Mouse (Mus musculus): ENCODE data around the gene Sarnp. TPM values are rescaled to one million over a fixed set of nuclear protein-coding genes. Genes with fewer than 3 reads are reported as not detected.

Sarnp gene
- polyA plus RNA-seq, 1 experiment from 2014 or later, result 139 TPM

- no peak for ATAC-seq (ENCODE audit: low FRiP score)
- Histone ChIP-seq H3K27ac (no peak overlapping the region), H3K4me1 (replicated peaks; ENCODE audit: control insufficient read depth, insufficient read depth, low read length) (no peaks in the 10 kb centered on the region), H3K27me3 (ENCODE audit: control insufficient read depth, insufficient read depth, low read length) (no peaks in the 10 kb centered on the region), H3K4me2 (replicated peaks) (no peak overlapping the region), H3K9ac (no peak overlapping the region), H3K36me3 (replicated peaks; ENCODE audit: control insufficient read depth, insufficient read depth) (no peaks in the 10 kb centered on the region; the same call in 1 of the 2 replicates), H3K9me3 (ENCODE audit: control insufficient read depth, low read length) (no peaks in the 10 kb centered on the region), H3K4me3 (replicated peaks; ENCODE audit: low read length) (no peak overlapping the region)
- WGBS, result 94% methylated on average over 5 of the region's 5 CpGs
- no peak for DNase-seq (ENCODE audit: low spot score)
These were observed 22.7 kb upstream of the Sarnp start for GRCm38 (mm10) chr10:128794391-128794790.

- Histone ChIP-seq H3K36me3 (replicated peaks; ENCODE audit: control insufficient read depth, insufficient read depth) (peaks cover 7% of the 10 kb centered on the region; the same call in 1 of the 2 replicates), H3K9ac (no peak overlapping the region), H3K9me3 (ENCODE audit: control insufficient read depth, low read length) (no peaks in the 10 kb centered on the region), H3K27ac (no peak overlapping the region), H3K4me2 (replicated peaks) (no peak overlapping the region), H3K4me1 (replicated peaks; ENCODE audit: control insufficient read depth, insufficient read depth, low read length) (no peaks in the 10 kb centered on the region), H3K4me3 (replicated peaks; ENCODE audit: low read length) (no peak overlapping the region), H3K27me3 (ENCODE audit: control insufficient read depth, insufficient read depth, low read length) (no peaks in the 10 kb centered on the region)
- no peak for ATAC-seq (ENCODE audit: low FRiP score)
- WGBS, result 97% methylated on average over 3 of the region's 3 CpGs
- DNase-seq (ENCODE audit: low spot score), result no peak
These were observed 21.6 kb upstream of the Sarnp start for GRCm38 (mm10) chr10:128795581-128795980.

GRCm38 (mm10) chr10:128798676-128799075, 18.5 kb upstream of the Sarnp start:
- H3K27me3 ChIP-seq (ENCODE audit: control insufficient read depth, insufficient read depth, low read length), result no peaks in the 10 kb centered on the region
- no peak overlapping the region for H3K4me2 ChIP-seq (replicated peaks)
- H3K4me1 ChIP-seq (replicated peaks; ENCODE audit: control insufficient read depth, insufficient read depth, low read length), result peaks cover 12% of the 10 kb centered on the region
- DNase-seq (ENCODE audit: low spot score) (no peak), ATAC-seq (ENCODE audit: low FRiP score) (no peak)
- no peak overlapping the region for H3K4me3 ChIP-seq (replicated peaks; ENCODE audit: low read length)
- no peak overlapping the region for H3K27ac ChIP-seq
- no peak overlapping the region for H3K9ac ChIP-seq
- WGBS, result 93% methylated on average over 8 of the region's 8 CpGs
- no peaks in the 10 kb centered on the region for H3K9me3 ChIP-seq (ENCODE audit: control insufficient read depth, low read length)
- peaks cover 15% of the 10 kb centered on the region; the same call in 1 of the 2 replicates for H3K36me3 ChIP-seq (replicated peaks; ENCODE audit: control insufficient read depth, insufficient read depth)

- ATAC-seq (ENCODE audit: low FRiP score) (no peak), DNase-seq (ENCODE audit: low spot score) (no peak)
- Histone ChIP-seq H3K4me1 (replicated peaks; ENCODE audit: control insufficient read depth, insufficient read depth, low read length) (peaks cover 25% of the 10 kb centered on the region), H3K9ac (no peak overlapping the region), H3K27ac (no peak overlapping the region), H3K9me3 (ENCODE audit: control insufficient read depth, low read length) (no peaks in the 10 kb centered on the region), H3K4me2 (replicated peaks) (no peak overlapping the region), H3K36me3 (replicated peaks; ENCODE audit: control insufficient read depth, insufficient read depth) (peaks cover 18% of the 10 kb centered on the region; the same call in 1 of the 2 replicates), H3K4me3 (replicated peaks; ENCODE audit: low read length) (no peak overlapping the region), H3K27me3 (ENCODE audit: control insufficient read depth, insufficient read depth, low read length) (no peaks in the 10 kb centered on the region)
- 92% methylated on average over 16 of the region's 16 CpGs for WGBS
These were observed 15.1 kb upstream of the Sarnp start for GRCm38 (mm10) chr10:128801981-128802495.

- no peak overlapping the region for H3K27ac ChIP-seq
- ATAC-seq (ENCODE audit: low FRiP score), result no peak
- peaks cover 34% of the 10 kb centered on the region for H3K4me1 ChIP-seq (replicated peaks; ENCODE audit: control insufficient read depth, insufficient read depth, low read length)
- H3K4me2 ChIP-seq (replicated peaks), result peak overlapping the region; percentile 74
- DNase-seq (ENCODE audit: low spot score), result no peak
- 66% methylated on average over 4 of the region's 4 CpGs for WGBS
- H3K9ac ChIP-seq, result peak overlapping the region; percentile 75
- no peaks in the 10 kb centered on the region for H3K27me3 ChIP-seq (ENCODE audit: control insufficient read depth, insufficient read depth, low read length)
- no peaks in the 10 kb centered on the region for H3K9me3 ChIP-seq (ENCODE audit: control insufficient read depth, low read length)
- H3K4me3 ChIP-seq (replicated peaks; ENCODE audit: low read length), result peak overlapping the region; percentile 49
- H3K36me3 ChIP-seq (replicated peaks; ENCODE audit: control insufficient read depth, insufficient read depth), result peaks cover 28% of the 10 kb centered on the region
These were observed 14.2 kb upstream of the Sarnp start for GRCm38 (mm10) chr10:128802956-128803355.

GRCm38 (mm10) chr10:128803361-128803760, 13.8 kb upstream of the Sarnp start:
- Histone ChIP-seq H3K4me3 (replicated peaks; ENCODE audit: low read length) (peak overlapping the region; percentile 49), H3K36me3 (replicated peaks; ENCODE audit: control insufficient read depth, insufficient read depth) (peaks cover 32% of the 10 kb centered on the region), H3K9me3 (ENCODE audit: control insufficient read depth, low read length) (no peaks in the 10 kb centered on the region), H3K27ac (peak overlapping the region; percentile 94), H3K9ac (peak overlapping the region; percentile 75), H3K4me1 (replicated peaks; ENCODE audit: control insufficient read depth, insufficient read depth, low read length) (peaks cover 38% of the 10 kb centered on the region), H3K4me2 (replicated peaks) (peak overlapping the region; percentile 74), H3K27me3 (ENCODE audit: control insufficient read depth, insufficient read depth, low read length) (no peaks in the 10 kb centered on the region)
- DNase-seq (ENCODE audit: low spot score) (no peak), ATAC-seq (ENCODE audit: low FRiP score) (no peak)
- 18% methylated on average over 6 of the region's 6 CpGs for WGBS

- H3K27ac ChIP-seq, result peak within 1 kb of the TSS; percentile 94
- no peaks in the 10 kb centered on the region for H3K9me3 ChIP-seq (ENCODE audit: control insufficient read depth, low read length)
- under 1% methylated on average over 14 of the region's 14 CpGs for WGBS
- H3K9ac ChIP-seq, result peak within 1 kb of the TSS; percentile 75
- no peaks in the 10 kb centered on the region for H3K27me3 ChIP-seq (ENCODE audit: control insufficient read depth, insufficient read depth, low read length)
- peak within 1 kb of the TSS; percentile 74 for H3K4me2 ChIP-seq (replicated peaks)
- peaks cover 32% of the 10 kb centered on the region for H3K36me3 ChIP-seq (replicated peaks; ENCODE audit: control insufficient read depth, insufficient read depth)
- H3K4me3 ChIP-seq (replicated peaks; ENCODE audit: low read length), result peak within 1 kb of the TSS; percentile 49
- peaks cover 43% of the 10 kb centered on the region for H3K4me1 ChIP-seq (replicated peaks; ENCODE audit: control insufficient read depth, insufficient read depth, low read length)
- 0 out of 2 replicates have a peak, but pooled peaks have one; percentile 13 for ATAC-seq (ENCODE audit: low FRiP score)
- DNase-seq (ENCODE audit: low spot score), result peak; percentile 63
These were observed 13.3 kb upstream of the Sarnp start, which contains the start of gene Dnajc14 for GRCm38 (mm10) chr10:128803771-128804270. Gene Dnajc14 (plus strand): TSS chr10:128804062.

- ATAC-seq (ENCODE audit: low FRiP score) (peak; percentile 72), DNase-seq (ENCODE audit: low spot score) (peak; percentile 79)
- Histone ChIP-seq H3K4me1 (replicated peaks; ENCODE audit: control insufficient read depth, insufficient read depth, low read length) (peaks cover 49% of the 10 kb centered on the region), H3K36me3 (replicated peaks; ENCODE audit: control insufficient read depth, insufficient read depth) (peaks cover 34% of the 10 kb centered on the region), H3K9me3 (ENCODE audit: control insufficient read depth, low read length) (no peaks in the 10 kb centered on the region), H3K4me3 (replicated peaks; ENCODE audit: low read length) (peak within 1 kb of the TSS; percentile 49), H3K27me3 (ENCODE audit: control insufficient read depth, insufficient read depth, low read length) (no peaks in the 10 kb centered on the region), H3K4me2 (replicated peaks) (peak within 1 kb of the TSS; percentile 74), H3K9ac (peak within 1 kb of the TSS; percentile 75), H3K27ac (peak within 1 kb of the TSS; percentile 94)
- under 1% methylated on average over 28 of the region's 28 CpGs for WGBS
These were observed 12.7 kb upstream of the Sarnp start, which contains the start of gene Tmem198b for GRCm38 (mm10) chr10:128804271-128805091. Gene Tmem198b (minus strand): TSS chr10:128804370.

Measured in hindbrain, embryonic 14.5 days (tissue).